Mouse (Mus musculus) retina, embryonic 14.5 days (tissue): ENCODE measurements around the gene Btbd1.
"Not testable (repeated sequence)": the region's sequence is repeated elsewhere in the genome, so short reads cannot be mapped to it uniquely, and the experiment has no call there.

Source experiments
- DNase-seq: peaks from one replicate; pipeline ENCODE4 v3.0.0-alpha.2; 2015; ENCODE audit warnings: low spot score

Gene Btbd1

GRCm38 (mm10) chr7:81849633-81850032 is 20.4 kb upstream of the Btbd1 start:
- DNase-seq = no peak

- DNase-seq = no peak
Measured at GRCm38 (mm10) chr7:81849214-81849613, 20.0 kb upstream of the Btbd1 start.

- DNase-seq = peak; percentile 72
Measured at GRCm38 (mm10) chr7:81847777-81848176, 18.5 kb upstream of the Btbd1 start.

GRCm38 (mm10) chr7:81847010-81847409 is 17.8 kb upstream of the Btbd1 start:
- no peak for DNase-seq

GRCm38 (mm10) chr7:81846008-81846407 is 16.8 kb upstream of the Btbd1 start:
- no peak for DNase-seq

- peak; percentile 34 for DNase-seq
Measured at GRCm38 (mm10) chr7:81845313-81845712, 16.1 kb upstream of the Btbd1 start.

- DNase-seq = no peak
Measured at GRCm38 (mm10) chr7:81844801-81845200, 15.6 kb upstream of the Btbd1 start.

GRCm38 (mm10) chr7:81843903-81844302 is 14.7 kb upstream of the Btbd1 start:
- DNase-seq = no peak

GRCm38 (mm10) chr7:81842998-81843397 is 13.8 kb upstream of the Btbd1 start:
- no peak for DNase-seq

- DNase-seq = no peak
Measured at GRCm38 (mm10) chr7:81842141-81842540, 12.9 kb upstream of the Btbd1 start.

- no peak for DNase-seq
Measured at GRCm38 (mm10) chr7:81841439-81841838, 12.2 kb upstream of the Btbd1 start.

GRCm38 (mm10) chr7:81840661-81841181 is 11.5 kb upstream of the Btbd1 start:
- no peak for DNase-seq

- DNase-seq = no peak
Measured at GRCm38 (mm10) chr7:81839746-81840145, 10.5 kb upstream of the Btbd1 start.

GRCm38 (mm10) chr7:81837771-81838170 is 8.5 kb upstream of the Btbd1 start:
- not testable (repeated sequence) for DNase-seq

GRCm38 (mm10) chr7:81835430-81835829 is 6.2 kb upstream of the Btbd1 start:
- DNase-seq = no peak

GRCm38 (mm10) chr7:81834847-81835246 is 5.6 kb upstream of the Btbd1 start:
- DNase-seq = no peak

- DNase-seq = peak; percentile 57
Measured at GRCm38 (mm10) chr7:81828681-81829378, 401 bp downstream of the Btbd1 start.

- no peak for DNase-seq
Measured at GRCm38 (mm10) chr7:81827806-81828667, 1.2 kb downstream of the Btbd1 start.

GRCm38 (mm10) chr7:81825381-81825780 is 3.9 kb downstream of the Btbd1 start:
- DNase-seq = no peak

GRCm38 (mm10) chr7:81824906-81825305 is 4.3 kb downstream of the Btbd1 start:
- DNase-seq = no peak

- no peak for DNase-seq
Measured at GRCm38 (mm10) chr7:81806067-81806466, 23.2 kb downstream of the Btbd1 start.

- DNase-seq = peak; percentile 93
Measured at GRCm38 (mm10) chr7:81789095-81789757, 40.0 kb downstream of the Btbd1 start, which contains the start of gene 3110040N11Rik. TSS of gene 3110040N11Rik (minus strand) at chr7:81789478.
